Mouse (Mus musculus): ENCODE data around the gene Lamc3. TPM values are rescaled to one million over a fixed set of nuclear protein-coding genes. Genes with fewer than 3 reads are reported as not detected.

Lamc3 gene
- total and polyA plus RNA-seq, 2 experiments, result 0.73 to 0.83 TPM

- H3K36me3 ChIP-seq (ENCODE audit: control insufficient read depth, insufficient read depth, low read length), result no peaks in the 10 kb centered on the region
- TF ChIP-seq CTCF (IDR thresholded peaks at IDR 0.05; ENCODE audit: low read depth, low read length), result no peak
- no peak for TF ChIP-seq POLR2A (IDR thresholded peaks at IDR 0.05; ENCODE audit: extremely low read depth, insufficient read depth, low read length)
- no peaks in the 10 kb centered on the region for H3K27me3 ChIP-seq (ENCODE audit: control insufficient read depth, insufficient read depth, low read length)
- no peaks in the 10 kb centered on the region for H3K4me1 ChIP-seq (ENCODE audit: control insufficient read depth, insufficient read depth, low read length)
- H3K27ac ChIP-seq (replicated peaks; ENCODE audit: insufficient read depth, low read depth, low read length), result no peak overlapping the region
- H3K4me3 ChIP-seq (ENCODE audit: insufficient read depth, low read depth, low read length), result no peak overlapping the region
- WGBS, result 27% methylated on average over 14 of the region's 14 CpGs
- H3K9ac ChIP-seq (ENCODE audit: low read depth, low read length), result no peak overlapping the region
- H3K79me2 ChIP-seq (ENCODE audit: control insufficient read depth, insufficient read depth, low read length), result no peaks in the 10 kb centered on the region
- DNase-seq (ENCODE audit: extremely low read depth, low read depth, low spot score), result no peak
These were observed 6.2 kb upstream of the Lamc3 start for GRCm38 (mm10) chr2:31880868-31881267.

GRCm38 (mm10) chr2:31883061-31883460 lies 4.0 kb upstream of the Lamc3 start:
- Histone ChIP-seq H3K4me3 (ENCODE audit: insufficient read depth, low read depth, low read length) (no peak overlapping the region), H3K79me2 (ENCODE audit: control insufficient read depth, insufficient read depth, low read length) (no peaks in the 10 kb centered on the region), H3K36me3 (ENCODE audit: control insufficient read depth, insufficient read depth, low read length) (no peaks in the 10 kb centered on the region), H3K9ac (ENCODE audit: low read depth, low read length) (no peak overlapping the region), H3K27ac (replicated peaks; ENCODE audit: insufficient read depth, low read depth, low read length) (no peak overlapping the region), H3K27me3 (ENCODE audit: control insufficient read depth, insufficient read depth, low read length) (peaks cover 8% of the 10 kb centered on the region; the same call in 1 of the 2 replicates), H3K4me1 (ENCODE audit: control insufficient read depth, insufficient read depth, low read length) (no peaks in the 10 kb centered on the region)
- DNase-seq (ENCODE audit: extremely low read depth, low read depth, low spot score), result no peak
- no peak for TF ChIP-seq POLR2A (IDR thresholded peaks at IDR 0.05; ENCODE audit: extremely low read depth, insufficient read depth, low read length)
- no peak for TF ChIP-seq CTCF (IDR thresholded peaks at IDR 0.05; ENCODE audit: low read depth, low read length)
- whole genome bisulfite sequencing, result 75% methylated on average over 4 of the region's 4 CpGs

- no peak overlapping the region for H3K9ac ChIP-seq (ENCODE audit: low read depth, low read length)
- no peak overlapping the region for H3K4me3 ChIP-seq (ENCODE audit: insufficient read depth, low read depth, low read length)
- no peaks in the 10 kb centered on the region for H3K36me3 ChIP-seq (ENCODE audit: control insufficient read depth, insufficient read depth, low read length)
- TF ChIP-seq POLR2A (IDR thresholded peaks at IDR 0.05; ENCODE audit: extremely low read depth, insufficient read depth, low read length), result no peak
- peak; percentile 63 for TF ChIP-seq CTCF (IDR thresholded peaks at IDR 0.05; ENCODE audit: low read depth, low read length)
- 19% methylated on average over 6 of the region's 6 CpGs for WGBS
- no peak overlapping the region for H3K27ac ChIP-seq (replicated peaks; ENCODE audit: insufficient read depth, low read depth, low read length)
- H3K27me3 ChIP-seq (ENCODE audit: control insufficient read depth, insufficient read depth, low read length), result peaks cover 8% of the 10 kb centered on the region; the same call in 1 of the 2 replicates
- H3K79me2 ChIP-seq (ENCODE audit: control insufficient read depth, insufficient read depth, low read length), result no peaks in the 10 kb centered on the region
- no peaks in the 10 kb centered on the region for H3K4me1 ChIP-seq (ENCODE audit: control insufficient read depth, insufficient read depth, low read length)
- DNase-seq (ENCODE audit: extremely low read depth, low read depth, low spot score), result peak; percentile 54
These were observed 2.3 kb upstream of the Lamc3 start for GRCm38 (mm10) chr2:31884806-31885205.

GRCm38 (mm10) chr2:31888871-31889270 lies 1.8 kb downstream of the Lamc3 start:
- WGBS, result 30% methylated on average over 1 of the region's 1 CpGs
- no peaks in the 10 kb centered on the region for H3K79me2 ChIP-seq (ENCODE audit: control insufficient read depth, insufficient read depth, low read length)
- no peak for DNase-seq (ENCODE audit: extremely low read depth, low read depth, low spot score)
- peaks cover 8% of the 10 kb centered on the region; the same call in 1 of the 2 replicates for H3K27me3 ChIP-seq (ENCODE audit: control insufficient read depth, insufficient read depth, low read length)
- no peak overlapping the region for H3K4me3 ChIP-seq (ENCODE audit: insufficient read depth, low read depth, low read length)
- H3K27ac ChIP-seq (replicated peaks; ENCODE audit: insufficient read depth, low read depth, low read length), result no peak overlapping the region
- H3K4me1 ChIP-seq (ENCODE audit: control insufficient read depth, insufficient read depth, low read length), result no peaks in the 10 kb centered on the region
- TF ChIP-seq POLR2A (IDR thresholded peaks at IDR 0.05; ENCODE audit: extremely low read depth, insufficient read depth, low read length), result no peak
- no peak for TF ChIP-seq CTCF (IDR thresholded peaks at IDR 0.05; ENCODE audit: low read depth, low read length)
- no peak overlapping the region for H3K9ac ChIP-seq (ENCODE audit: low read depth, low read length)
- H3K36me3 ChIP-seq (ENCODE audit: control insufficient read depth, insufficient read depth, low read length), result no peaks in the 10 kb centered on the region

GRCm38 (mm10) chr2:31891219-31891618 lies 4.1 kb downstream of the Lamc3 start:
- peak; percentile 58 for DNase-seq (ENCODE audit: extremely low read depth, low read depth, low spot score)
- Histone ChIP-seq H3K27me3 (ENCODE audit: control insufficient read depth, insufficient read depth, low read length) (peaks cover 8% of the 10 kb centered on the region; the same call in 1 of the 2 replicates), H3K27ac (replicated peaks; ENCODE audit: insufficient read depth, low read depth, low read length) (no peak overlapping the region), H3K36me3 (ENCODE audit: control insufficient read depth, insufficient read depth, low read length) (no peaks in the 10 kb centered on the region), H3K4me1 (ENCODE audit: control insufficient read depth, insufficient read depth, low read length) (no peaks in the 10 kb centered on the region), H3K79me2 (ENCODE audit: control insufficient read depth, insufficient read depth, low read length) (no peaks in the 10 kb centered on the region), H3K9ac (ENCODE audit: low read depth, low read length) (no peak overlapping the region), H3K4me3 (ENCODE audit: insufficient read depth, low read depth, low read length) (no peak overlapping the region)
- TF ChIP-seq POLR2A (IDR thresholded peaks at IDR 0.05; ENCODE audit: extremely low read depth, insufficient read depth, low read length), result no peak
- TF ChIP-seq CTCF (IDR thresholded peaks at IDR 0.05; ENCODE audit: low read depth, low read length), result no peak
- WGBS, result 45% methylated on average over 2 of the region's 2 CpGs

- Histone ChIP-seq H3K9ac (ENCODE audit: low read depth, low read length) (no peak overlapping the region), H3K27ac (replicated peaks; ENCODE audit: insufficient read depth, low read depth, low read length) (no peak overlapping the region), H3K79me2 (ENCODE audit: control insufficient read depth, insufficient read depth, low read length) (no peaks in the 10 kb centered on the region), H3K4me1 (ENCODE audit: control insufficient read depth, insufficient read depth, low read length) (no peaks in the 10 kb centered on the region), H3K36me3 (ENCODE audit: control insufficient read depth, insufficient read depth, low read length) (no peaks in the 10 kb centered on the region), H3K4me3 (ENCODE audit: insufficient read depth, low read depth, low read length) (no peak overlapping the region), H3K27me3 (ENCODE audit: control insufficient read depth, insufficient read depth, low read length) (no peaks in the 10 kb centered on the region)
- TF ChIP-seq CTCF (IDR thresholded peaks at IDR 0.05; ENCODE audit: low read depth, low read length), result no peak
- no peak for TF ChIP-seq POLR2A (IDR thresholded peaks at IDR 0.05; ENCODE audit: extremely low read depth, insufficient read depth, low read length)
- WGBS, result 77% methylated on average over 10 of the region's 10 CpGs
- DNase-seq (ENCODE audit: extremely low read depth, low read depth, low spot score), result no peak
These were observed 6.1 kb downstream of the Lamc3 start for GRCm38 (mm10) chr2:31893110-31893669.
